Mouse (Mus musculus) right cerebral cortex, postnatal 25 days (tissue): ENCODE measurements around the gene Gm2832.
"Not testable (repeated sequence)": the region's sequence is repeated elsewhere in the genome, so short reads cannot be mapped to it uniquely, and the experiment has no call there.

Experiments used
- DNase-seq: peaks from one replicate; pipeline ENCODE4 v3.0.0; 2022

Gene Gm2832

DNA sequence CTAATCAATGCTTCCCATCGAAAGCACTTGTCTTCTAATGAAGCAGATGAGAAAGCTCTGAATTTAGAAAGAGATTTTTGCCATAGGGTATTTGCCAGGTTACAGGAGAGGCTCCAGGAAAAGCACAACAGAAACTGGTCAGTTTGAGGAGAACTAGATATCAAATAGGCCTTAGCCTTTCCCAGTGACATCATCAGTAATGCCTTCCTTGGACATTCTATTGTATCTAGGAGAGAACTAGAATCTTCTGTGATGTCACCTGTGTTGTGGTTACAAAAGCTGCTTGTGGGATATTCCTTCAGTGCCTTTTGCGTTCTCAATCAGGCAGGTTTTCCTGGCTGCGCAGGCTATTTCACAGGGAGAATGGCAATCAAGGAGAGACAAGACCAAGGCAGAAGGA lies at the start of gene Gm2832:
Gene Gm2832 (plus strand): TSS at position 301 of the 400 bp plus-strand sequence.
- not testable (repeated sequence) for DNase-seq

- peak; percentile 47 for DNase-seq
These were observed 15.3 kb upstream of the Gm2832 start for GRCm38 (mm10) chr14:41263296-41263695.

DNA sequence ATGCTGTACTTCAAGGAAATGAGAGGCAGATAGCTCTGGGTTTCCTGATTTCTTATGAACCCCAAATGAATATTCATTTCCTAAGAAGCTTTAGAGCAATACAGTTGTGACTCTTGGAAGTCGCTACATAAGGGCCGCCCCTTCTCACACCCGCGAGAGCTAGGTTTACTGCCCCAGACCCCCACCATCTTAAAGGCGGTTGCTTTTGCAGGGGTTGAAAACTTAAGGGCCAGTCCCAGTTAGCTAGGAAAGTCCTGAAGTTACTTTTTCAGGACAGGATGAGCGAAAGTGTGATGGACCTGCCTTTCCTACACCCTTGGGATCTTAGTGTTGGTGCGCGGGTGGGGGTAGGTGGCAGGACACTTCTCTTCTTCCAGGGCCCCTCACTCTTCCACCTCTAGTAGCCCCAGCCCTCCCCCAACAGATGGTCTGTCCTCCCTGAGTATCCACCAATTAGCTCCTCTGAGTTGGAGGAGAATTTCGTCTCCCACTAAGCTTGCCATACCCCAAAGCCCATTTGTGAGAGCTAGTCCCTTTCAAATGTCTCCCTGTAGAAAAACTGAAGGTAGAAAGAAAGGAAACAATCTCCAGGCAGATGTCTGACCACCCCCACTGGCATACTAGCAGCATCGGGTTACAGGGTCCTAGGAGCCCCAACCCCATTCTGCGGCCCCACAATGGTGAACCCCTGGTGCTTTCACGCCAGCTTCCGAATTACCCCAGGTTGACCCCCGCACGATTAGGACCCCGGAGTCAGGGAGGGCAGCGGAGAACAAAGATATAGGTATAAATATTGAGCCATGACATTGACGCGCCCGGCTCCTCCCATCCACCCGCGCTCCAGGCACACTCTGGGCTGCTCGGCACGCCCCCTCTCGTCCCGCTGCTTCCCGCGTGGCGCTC lies 14.5 kb upstream of the Gm2832 start:
- peak; percentile 60 for DNase-seq

- peak; percentile 73 for DNase-seq
These were observed 13.6 kb upstream of the Gm2832 start for GRCm38 (mm10) chr14:41264756-41265566.

GRCm38 (mm10) chr14:41285965-41286364 lies 7.4 kb downstream of the Gm2832 start:
- not testable (repeated sequence) for DNase-seq
